Mouse (Mus musculus): ENCODE measurements at regions not wholly inside any gene's neighbourhood (a gene's known extent, or its start where the extent isn't known, plus 50 kb on each side); places are given as distances from the start of the nearest gene placed in this dataset.

- no peak for TF ChIP-seq CTCF (IDR thresholded peaks at IDR 0.05; ENCODE audit: low read depth)
- no peak for TF ChIP-seq EP300 (IDR thresholded peaks at IDR 0.05; ENCODE audit: low read depth)
These were observed 160.5 kb upstream of the 4933402D24Rik start for GRCm38 (mm10) chr1:63929362-63930125.
